Mouse (Mus musculus): ENCODE data around the gene Mfsd2a.

Mfsd2a gene

DNA sequence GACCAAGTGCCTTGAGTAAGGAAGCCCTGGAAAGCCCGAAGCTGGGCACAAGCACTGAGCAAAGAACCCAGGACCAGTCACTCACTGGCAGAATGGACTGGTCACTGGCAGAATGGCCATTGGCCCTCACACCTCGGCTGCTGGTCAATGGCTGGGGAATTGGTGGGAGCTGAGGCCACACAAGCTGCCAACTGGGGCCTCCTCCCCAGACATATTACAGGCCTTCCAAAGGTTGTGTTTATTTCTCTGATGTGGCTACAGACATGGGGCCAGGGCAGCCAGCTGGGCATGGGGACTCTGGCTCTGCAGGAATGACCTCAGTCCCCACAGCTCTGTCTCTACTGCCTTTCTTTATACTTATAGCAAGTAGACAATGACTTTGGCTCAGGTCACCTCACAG is 17.9 kb upstream of the Mfsd2a start:
- DNase-seq (ENCODE audit: low spot score) = no peak

DNA sequence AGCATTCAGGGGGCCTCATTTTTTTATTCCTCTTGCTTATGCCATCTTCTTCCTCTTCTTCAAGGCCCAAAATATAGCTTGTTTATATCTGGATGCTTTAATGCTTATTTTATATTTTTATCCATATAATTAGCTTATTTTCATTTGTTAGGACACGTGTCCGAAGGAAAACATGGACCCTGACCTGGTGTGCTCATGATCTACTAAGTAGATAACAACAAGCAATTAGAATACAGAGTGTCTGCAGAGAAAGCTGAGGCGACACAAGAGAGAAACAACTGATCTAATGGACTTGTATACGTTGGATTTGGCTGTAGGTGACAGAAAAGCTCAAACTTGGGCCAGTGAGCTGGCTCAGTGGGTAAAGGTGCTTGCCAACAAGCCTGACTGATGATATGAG is 15.9 kb upstream of the Mfsd2a start:
- no peak for DNase-seq (ENCODE audit: low spot score)

DNA sequence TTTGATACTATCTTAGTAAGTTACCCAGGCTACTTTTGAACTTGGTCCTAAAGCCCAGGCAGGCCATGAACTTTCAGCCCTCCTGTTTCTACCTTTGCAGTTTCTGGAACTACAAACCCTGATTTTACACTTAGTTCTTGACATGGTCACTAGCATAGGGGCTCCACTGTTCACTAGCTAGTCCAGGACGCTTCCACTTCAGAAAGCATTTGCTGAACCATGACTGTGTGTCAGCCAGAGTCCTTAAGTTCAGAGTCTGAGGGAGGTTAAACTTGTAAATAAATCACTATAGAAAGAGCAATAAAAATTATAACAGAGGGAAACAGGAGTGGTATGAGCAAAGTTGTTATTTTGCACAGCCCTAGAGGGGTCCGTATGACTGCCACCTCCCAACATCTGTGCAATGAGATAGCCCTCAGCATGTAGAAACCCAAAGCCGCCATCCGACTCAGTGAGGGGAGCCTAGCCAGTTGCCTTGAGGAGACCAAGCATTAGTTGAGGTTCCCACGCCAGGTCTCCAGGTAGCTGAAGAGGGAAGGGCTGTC is 14.1 kb upstream of the Mfsd2a start:
- no peak for DNase-seq (ENCODE audit: low spot score)

DNA sequence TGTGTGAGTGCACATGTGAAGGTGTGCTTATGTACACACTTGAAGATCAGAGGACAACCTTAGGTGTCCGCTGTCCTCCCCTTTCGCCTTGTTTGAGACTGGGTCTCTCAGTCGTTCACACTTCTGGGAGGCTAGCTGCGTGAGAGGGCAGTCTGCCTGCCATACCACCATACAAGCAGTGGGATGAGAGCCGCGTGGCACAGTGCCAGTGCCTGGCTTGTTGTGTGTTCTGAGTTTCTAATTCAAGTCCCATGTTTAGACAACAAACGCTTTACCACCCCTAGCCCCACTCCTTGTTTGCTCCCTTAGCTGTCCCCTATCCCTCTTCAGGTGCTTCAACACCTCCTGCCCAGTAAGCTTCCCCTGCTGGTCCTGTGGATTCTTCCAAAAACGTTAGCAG is 11.1 kb upstream of the Mfsd2a start:
- DNase-seq (ENCODE audit: low spot score) = no peak

DNA sequence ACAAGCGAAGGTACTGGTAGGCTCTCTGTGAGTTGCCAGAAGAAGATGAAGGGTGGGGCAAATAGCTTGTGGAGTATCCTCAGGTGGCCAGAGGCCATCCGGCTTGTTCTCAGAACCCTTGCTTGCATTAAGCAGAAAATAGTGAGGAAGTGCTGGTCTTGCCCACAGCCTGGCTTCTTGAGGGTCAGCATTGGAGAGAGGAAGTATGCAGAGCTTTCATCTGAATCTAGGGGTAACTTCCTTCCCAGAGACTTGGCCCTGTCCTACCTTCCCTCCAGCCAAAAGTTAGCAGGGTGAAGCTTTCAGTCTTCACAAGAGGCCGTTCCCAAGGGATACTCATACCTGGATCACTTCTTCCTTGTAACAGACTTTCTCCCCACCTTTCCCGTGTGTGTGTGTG is 10.7 kb upstream of the Mfsd2a start:
- no peak for DNase-seq (ENCODE audit: low spot score)

DNA sequence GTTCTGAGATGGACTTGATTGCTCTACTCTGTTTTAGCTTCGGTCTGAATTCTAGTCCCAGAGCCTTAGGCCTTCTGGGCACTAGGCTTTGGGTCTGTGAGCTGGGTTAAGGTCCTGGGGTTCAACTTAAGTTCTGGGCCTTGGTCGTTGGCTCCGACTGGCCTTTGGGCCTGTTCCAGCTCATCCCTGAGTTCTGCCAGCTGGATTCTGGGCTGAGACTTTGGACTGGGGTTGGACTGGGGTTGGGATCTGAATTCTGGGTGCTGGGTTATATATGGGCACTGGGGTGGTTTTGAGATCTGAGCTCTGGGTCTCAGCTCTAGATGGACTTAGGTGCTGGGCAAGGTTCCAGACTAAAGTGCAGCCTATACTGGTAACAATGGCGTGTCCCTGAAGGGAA is 10.2 kb upstream of the Mfsd2a start:
- DNase-seq (ENCODE audit: low spot score) = peak; percentile 9

DNA sequence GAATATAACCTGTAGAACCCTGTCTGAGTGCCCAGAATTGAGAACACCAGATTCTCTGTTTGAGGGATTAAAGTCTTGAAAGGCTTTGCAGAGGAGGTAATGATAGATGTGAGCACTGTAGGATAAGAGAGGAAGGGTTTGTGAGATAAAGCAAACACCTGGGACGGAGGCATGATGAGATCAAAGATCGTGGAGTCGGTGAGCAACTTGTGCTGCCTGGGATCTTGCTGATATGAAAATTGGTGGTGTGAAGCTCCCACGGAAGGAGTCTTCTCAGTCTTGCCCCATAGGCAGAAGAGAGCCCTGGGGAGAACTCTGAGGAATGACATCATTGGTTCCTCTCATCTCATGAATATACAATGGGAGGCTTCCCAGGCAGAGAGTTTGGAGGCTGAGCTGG is 7.1 kb upstream of the Mfsd2a start:
- no peak for DNase-seq (ENCODE audit: low spot score)

DNA sequence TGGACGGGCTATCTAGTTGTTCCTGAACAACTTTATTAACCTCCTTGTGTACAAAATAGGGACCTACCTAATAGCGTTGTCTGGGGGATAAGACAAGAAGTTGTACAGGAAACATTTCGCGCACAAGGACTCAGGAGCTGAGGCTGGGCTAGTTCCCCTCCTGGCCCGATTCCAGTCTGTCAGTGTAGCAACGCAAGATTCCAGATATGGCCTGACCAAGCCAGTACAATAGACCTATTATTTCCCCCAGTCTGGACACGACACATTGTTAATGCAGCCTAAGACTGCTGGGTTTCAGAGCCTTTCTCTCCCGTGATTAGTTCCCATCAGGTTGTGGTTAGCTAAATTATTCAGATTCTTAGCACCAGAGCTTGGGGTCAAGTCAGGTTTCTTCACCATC is 1.8 kb upstream of the Mfsd2a start:
- DNase-seq (ENCODE audit: low spot score) = no peak

DNA sequence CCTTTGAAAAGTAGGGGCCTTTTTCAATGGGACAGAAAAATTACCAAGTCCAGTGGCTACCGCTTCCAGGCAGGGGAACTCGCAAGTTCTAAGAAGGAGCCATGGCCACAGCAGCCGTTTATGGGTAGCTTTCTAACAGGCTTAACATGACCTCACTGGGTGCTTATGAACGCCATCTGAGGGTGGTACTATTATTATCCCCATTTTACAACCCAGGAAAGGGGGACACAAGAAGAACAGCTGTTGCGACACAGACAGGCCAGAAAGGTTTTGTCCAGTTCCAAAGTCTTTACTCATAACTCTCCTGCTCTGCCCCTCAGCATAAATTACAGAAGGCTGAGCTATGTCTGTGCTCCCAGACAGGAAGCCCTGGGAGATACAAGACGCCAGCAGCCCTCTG is 601 bp upstream of the Mfsd2a start:
- no peak for DNase-seq (ENCODE audit: low spot score)

DNA sequence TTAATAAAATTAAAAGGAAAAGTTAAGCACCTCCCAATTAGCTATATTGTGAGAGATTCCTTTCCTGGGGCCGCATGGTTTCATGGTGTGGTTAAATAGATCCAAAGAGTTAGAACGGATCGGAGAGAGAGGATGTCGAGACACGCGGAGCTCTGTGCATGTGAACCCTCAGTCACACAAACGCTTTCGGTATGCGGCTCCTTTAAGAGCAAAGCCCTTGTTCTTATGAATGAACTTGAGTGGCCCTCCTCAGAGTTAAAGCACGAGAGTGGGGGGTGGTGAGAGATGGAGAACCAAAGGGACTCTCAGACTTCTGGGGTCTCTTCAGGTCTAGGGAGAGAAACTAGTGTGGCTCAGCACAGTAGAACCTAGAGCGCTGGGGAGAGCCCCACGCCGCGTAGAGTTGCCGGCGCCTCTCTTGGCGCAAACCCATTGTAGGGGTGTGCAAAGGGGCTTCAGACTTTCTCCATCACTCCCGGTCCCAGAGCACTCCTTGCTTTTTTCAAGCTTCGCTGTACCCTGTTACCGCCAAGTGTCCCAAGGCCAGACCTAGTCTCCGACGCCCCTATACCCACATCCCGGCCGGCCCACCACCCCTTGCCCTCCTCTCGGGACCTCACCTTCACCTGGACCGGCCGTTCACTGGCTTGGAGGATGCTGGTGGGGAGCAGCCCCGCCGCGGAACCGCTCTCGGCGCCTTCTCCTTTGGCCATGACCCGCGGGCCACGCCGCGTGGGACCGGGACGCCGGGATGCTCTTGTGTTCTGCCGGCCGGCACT is 478 bp downstream of the Mfsd2a start:
- DNase-seq (ENCODE audit: low spot score) = no peak

DNA sequence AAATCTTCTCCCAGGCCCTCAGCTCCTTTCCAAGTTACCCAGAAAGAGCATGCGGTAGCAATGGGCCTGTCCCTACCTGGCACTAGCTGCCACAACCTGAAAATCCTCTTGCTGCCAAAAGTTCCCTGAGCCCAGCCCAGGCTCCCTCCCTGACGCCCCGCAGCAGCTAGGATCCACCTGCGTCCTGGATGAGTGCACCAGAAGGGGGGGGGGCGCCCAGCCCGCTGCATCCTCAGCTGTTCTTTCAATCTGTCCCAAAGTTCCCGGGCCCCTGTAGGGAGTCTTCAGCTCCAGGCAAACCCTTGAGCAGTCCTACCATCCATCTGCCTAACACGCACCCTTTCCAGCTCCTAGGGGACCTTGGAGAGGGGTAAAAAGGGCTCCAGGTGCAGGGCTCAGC is 1.2 kb downstream of the Mfsd2a start:
- DNase-seq (ENCODE audit: low spot score) = no peak

DNA sequence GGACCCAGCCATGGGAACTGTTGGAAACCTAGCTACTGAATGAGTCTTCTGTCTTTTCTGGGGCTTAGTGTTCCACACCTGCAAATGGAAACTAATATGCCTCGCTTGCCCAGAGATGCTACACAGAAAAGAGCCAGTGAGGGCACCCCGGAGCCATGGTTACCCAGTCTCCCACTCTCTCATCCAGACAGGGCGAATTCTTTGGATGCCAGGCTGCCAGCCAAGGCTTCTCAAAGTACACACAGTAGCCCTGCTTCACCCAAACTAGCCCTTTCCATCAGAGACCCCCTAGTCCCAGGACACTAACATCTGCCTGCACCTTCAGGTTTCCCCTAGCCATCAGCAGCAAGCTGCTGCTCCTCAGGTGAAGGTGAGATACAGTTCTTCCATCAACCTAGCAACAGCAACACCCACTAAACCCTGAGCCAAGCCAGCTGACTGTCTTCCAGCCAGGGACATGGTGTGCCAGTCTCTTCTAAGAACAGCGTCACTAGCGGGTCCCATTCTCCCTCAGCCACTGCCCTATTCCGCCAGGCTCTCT is 2.4 kb downstream of the Mfsd2a start:
- DNase-seq (ENCODE audit: low spot score) = no peak

DNA sequence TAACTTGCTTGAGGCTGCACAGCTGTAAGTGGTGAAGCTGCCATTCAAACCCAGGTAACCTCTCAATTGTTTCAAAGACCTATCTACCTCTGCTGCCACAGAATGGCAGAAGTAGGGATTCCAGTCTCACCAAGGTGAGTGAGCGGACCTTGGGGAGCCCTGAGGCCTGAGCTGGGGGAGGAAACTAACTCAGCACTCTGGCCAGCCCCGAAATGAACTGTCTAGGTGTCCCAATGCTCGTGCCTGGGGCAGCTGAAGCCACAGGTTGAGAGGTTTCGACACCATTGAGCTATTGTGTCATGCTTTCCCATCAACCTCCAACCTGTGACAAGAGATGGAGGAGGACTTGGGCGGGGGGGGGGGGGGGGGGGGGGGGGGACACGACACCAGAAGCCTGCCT is 4.7 kb downstream of the Mfsd2a start:
- DNase-seq (ENCODE audit: low spot score) = no peak

DNA sequence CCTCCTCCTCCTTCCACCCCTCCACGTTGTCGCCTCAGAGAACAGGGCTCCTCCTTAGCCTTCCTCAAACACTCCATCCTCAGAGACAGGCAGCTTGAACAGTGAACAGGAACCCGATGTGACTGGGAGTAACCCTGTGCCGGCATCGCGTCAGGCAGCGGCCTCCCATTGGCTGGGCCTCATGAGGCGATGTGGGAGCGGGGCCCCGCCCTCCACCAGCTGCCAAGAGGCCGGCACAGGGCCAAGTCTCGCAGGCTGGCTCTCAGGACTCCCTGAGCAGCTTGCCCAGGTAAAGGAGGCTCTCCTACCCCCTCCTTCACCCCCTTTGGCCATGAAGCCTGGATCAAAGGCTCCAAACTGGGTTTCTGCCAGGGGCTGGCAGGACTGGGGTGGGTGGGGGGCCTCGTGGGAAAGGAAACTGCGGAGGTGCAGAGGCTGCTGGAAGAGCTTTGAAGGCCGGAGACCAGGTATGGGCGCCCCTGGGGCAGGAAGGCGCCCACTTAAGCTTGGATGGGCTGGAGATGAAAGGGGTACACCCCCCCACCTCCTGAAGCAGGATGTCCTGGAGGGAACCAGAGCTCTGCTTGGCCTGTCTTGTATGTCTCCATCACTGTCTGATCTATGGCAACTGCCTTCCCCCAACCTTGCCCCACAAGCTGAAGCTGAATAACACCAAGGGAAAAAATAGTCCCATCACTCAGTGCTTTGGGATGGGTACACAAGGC is 5.4 kb downstream of the Mfsd2a start:
- DNase-seq (ENCODE audit: low spot score) = no peak

DNA sequence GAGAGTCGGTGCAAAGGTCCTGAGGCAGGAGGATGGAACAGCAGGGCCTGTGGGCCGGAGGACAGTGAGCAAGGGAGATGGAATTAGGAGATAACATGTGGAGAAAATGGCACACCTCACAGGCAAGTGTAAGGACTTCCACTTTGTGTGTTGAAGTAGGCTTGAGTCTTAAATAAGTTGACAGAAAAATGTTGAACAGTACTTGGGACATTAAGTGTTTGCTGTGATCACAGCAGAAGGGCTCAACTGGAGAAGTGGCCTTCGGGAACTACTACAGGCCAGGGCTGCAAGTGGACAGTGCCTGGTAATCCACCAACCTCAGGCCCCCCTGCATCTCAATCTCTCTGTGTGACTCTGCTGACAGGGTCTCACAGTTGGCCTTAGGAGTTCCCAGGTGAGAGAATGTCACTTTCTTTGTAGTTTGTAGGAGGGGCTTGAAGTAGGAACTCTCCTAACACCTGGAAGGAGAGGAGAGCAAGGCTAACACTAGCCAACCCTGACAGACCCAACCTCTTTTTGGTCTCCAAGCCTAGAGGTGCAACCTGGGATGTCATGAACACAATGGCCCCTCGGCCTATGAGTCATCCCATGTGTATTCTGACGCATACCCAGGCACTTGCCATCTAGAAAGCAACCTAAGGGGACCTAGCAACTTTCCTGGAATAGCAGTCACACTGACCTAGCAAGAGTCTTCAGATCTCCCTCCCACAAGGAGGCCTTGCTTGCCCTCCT is 6.1 kb downstream of the Mfsd2a start:
- DNase-seq (ENCODE audit: low spot score) = no peak

DNA sequence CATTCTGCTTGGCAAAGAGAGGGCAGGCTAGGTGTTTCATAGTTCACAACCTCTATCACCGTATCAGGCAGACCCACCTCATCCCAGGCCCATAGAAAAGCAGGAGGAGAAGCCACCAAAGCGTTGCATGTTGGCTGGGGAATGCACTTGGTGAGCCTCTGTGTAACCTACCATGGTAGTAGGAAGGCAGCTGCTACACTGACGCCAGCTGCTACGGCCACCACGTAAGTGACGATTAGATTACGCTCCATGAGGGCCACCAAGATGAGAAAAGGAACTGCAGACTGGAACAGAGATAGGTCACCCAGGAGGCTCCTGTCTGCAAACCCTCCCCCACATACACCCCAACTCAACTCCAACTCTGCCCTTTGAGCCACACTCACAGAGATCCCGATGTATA is 11.9 kb downstream of the Mfsd2a start:
- DNase-seq (ENCODE audit: low spot score) = no peak

DNA sequence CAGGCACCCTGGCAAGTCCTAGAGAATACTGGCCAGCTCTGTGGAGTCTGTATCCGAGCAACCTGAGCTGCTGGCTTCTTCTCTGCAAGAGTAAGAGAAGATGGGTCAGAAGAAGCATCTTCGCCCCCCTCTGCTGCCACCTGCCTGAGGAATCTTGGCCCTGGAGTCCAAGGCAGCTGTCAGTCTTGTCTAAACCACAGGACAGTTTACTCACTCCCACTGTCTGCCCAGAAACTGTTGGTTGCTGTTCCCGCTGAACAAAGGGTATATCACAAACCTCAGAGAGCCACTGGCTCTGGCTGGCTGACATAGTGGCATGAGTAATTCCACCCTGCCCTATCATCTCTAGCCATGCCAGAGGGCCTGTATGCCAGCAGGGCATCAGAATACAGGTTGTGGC is 13.8 kb downstream of the Mfsd2a start:
- no peak for DNase-seq (ENCODE audit: low spot score)

DNA sequence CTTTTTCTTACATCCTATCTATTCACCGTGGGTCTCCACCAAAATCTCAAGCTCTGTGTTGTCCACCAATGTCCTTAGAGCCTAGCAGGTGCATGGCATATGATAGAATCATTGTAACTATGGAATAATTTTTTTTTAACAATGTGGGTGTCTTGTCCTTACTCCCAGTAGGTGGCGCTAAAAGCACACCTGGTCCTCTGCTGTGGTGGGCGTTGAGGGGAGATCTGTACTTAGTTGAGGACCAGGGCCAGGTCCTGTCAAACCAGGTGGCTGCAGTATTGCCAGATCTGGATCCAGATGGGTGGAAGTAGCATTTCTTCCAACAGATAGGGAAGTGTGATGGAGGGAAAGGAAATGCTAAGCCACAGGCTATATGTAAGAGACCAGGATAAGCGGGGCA is 16.6 kb downstream of the Mfsd2a start:
- DNase-seq (ENCODE audit: low spot score) = no peak

DNA sequence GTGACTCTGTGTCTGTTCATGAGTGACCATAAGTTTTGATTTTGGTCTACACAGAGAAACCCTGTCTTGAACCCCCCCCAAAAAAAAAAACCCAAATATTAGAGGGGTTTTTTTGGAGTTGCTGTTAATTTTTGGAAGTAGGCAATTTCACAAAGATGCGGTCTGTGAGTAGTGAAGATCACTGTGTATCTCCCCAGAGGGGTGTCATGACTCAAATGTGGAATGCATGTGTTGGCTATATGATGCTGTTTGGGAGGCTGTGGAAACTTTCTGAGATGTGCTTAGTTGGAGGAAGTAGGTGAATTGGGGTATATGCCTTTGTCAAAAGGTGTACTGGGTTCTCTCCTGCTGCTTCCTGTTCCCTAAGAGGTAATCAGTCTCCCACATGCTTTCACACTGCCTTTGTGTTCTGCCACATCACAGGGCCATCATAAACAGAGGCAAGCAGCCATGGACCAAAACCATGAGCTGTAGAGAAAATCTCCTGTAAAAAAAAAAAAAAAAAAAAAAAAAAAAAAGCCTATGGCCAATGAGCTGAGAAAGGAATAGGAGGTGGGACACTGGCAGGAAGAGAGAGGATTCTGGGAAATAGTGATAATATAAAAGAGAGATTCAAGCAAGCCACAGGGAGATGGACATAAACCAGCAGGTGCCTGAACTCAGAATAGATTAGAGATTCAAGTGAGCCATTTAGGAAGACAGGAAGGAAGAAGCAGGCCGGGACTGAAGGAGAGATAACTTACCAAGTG is 21.8 kb downstream of the Mfsd2a start:
- no peak for DNase-seq (ENCODE audit: low spot score)

DNA sequence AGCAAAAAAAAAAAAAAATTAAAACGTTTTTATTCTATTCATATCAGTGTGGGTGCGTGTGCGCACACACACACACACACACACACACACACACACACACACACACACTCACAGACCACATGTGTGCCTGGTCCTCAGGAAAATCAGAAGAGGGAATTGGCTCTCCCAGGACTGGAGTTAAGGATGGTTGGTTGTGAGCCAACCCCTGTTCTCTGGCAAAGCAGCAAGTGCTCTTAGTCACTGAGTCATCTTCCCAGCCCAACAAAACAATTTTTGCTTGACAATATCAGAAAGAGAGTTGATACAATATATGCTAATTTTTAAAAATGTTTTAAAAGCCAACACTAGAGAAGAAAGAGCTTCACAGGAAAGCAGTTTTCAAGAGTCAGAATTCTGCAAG is 23.5 kb downstream of the Mfsd2a start:
- DNase-seq (ENCODE audit: low spot score) = no peak

DNA sequence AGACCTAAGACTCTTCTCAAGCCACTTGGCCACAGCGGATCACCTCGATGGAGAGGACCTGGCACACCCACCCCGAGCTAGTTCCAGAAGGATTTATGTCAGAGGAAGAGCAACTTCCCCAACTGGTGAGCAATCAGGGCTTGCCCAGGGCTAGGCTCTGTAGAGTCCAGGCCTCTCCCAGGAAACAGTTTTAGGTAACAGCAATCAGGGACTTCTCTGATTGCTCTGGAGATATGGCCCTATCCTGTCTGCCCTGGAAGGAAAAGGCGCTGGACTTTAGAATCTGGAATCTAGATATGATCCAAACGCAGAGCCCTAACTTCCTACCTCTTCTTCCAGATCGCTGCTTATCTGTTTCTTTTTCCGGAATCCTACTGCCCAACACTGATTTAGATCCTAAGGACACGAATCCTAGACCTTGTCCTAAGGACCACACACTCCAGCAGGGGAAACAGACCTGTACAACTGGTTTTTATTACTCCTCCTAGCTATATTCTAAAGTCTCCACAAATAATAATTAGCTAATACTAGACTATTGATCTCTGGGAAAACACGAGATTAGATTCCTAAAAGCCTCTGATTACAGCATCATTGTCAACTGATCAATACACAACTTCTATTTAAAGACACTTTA is 25.4 kb downstream of the Mfsd2a start:
- no peak for DNase-seq (ENCODE audit: low spot score)
